Mouse (Mus musculus) heart, postnatal 0 days (tissue): ENCODE measurements around the gene 4931414P19Rik. TPM values are rescaled to one million over a fixed set of nuclear protein-coding genes. Genes with fewer than 3 reads are reported as not detected.
A peak's percentile ranks its signal among the peaks of the same experiment; 100 is the strongest.

ENCODE experiments used
- ATAC-seq: fragments of 200-750 bp; cut with Nextera tagmentation; 2 replicates; pipeline ENCODE4 v1.8.0; 2017; ENCODE audit warnings: low read depth, moderate number of reproducible peaks, moderate library complexity; ENCODE audit not compliant: insufficient read depth
- DNase-seq: peaks from one replicate; pipeline ENCODE4 v3.0.0-alpha.2; 2016; ENCODE audit warnings: low spot score
- H3K27ac ChIP-seq: fragments of 300-500 bp; sonication (generic); 2 replicates; pipeline ENCODE4 v1.5.1; 2014; ENCODE audit warnings: low read depth, mild to moderate bottlenecking
- H3K27me3 ChIP-seq: fragments of 300-500 bp; sonication (generic); 2 replicates; pipeline ENCODE4 v1.6.1; 2014; ENCODE audit warnings: low read length, mixed read lengths; ENCODE audit not compliant: control insufficient read depth, insufficient read depth
- H3K36me3 ChIP-seq: fragments of 300-500 bp; sonication (generic); replicated peaks from 2 replicates; pipeline ENCODE4 v1.6.1; 2014; ENCODE audit warnings: low read length, mixed read lengths; ENCODE audit not compliant: control insufficient read depth, insufficient read depth
- H3K4me1 ChIP-seq: fragments of 300-500 bp; sonication (generic); 2 replicates; pipeline ENCODE4 v1.6.1; 2014; ENCODE audit warnings: antibody characterized with exemption; ENCODE audit not compliant: control insufficient read depth, insufficient read depth
- H3K4me2 ChIP-seq: fragments of 300-500 bp; sonication (generic); 2 replicates; pipeline ENCODE4 v1.6.1; 2014; ENCODE audit warnings: low read depth, mild to moderate bottlenecking, low read length, moderate library complexity
- H3K4me3 ChIP-seq: fragments of 300-500 bp; sonication (generic); 2 replicates; pipeline ENCODE4 v1.5.1; 2014; ENCODE audit warnings: low read depth, low read length
- H3K9ac ChIP-seq: fragments of 300-500 bp; sonication (generic); replicated peaks from 2 replicates; pipeline ENCODE4 v1.6.1; 2014; ENCODE audit warnings: low read depth, low read length, mixed read lengths
- H3K9me3 ChIP-seq: fragments of 300-500 bp; sonication (generic); replicated peaks from 2 replicates; pipeline ENCODE4 v1.6.1; 2016; ENCODE audit warnings: low read length; ENCODE audit not compliant: control insufficient read depth
- CTCF ChIP-seq: IDR thresholded peaks from 2 replicates; pipeline ENCODE4 v1.5.1; 2016; ENCODE audit warnings: antibody characterized with exemption, control low read depth, low read depth
- EP300 ChIP-seq: IDR thresholded peaks from 2 replicates; pipeline ENCODE4 v1.6.1; 2016; ENCODE audit warnings: antibody characterized with exemption, low read depth
- WGBS: fragments of 180-500 bp; shearing (Covaris S2); extraction: QIAGEN DNeasy Blood & Tissue Kit; methylation state at CpG from one replicate; pipeline ENCODE4 v1.1.7; 2014; 5-methylcytosine and 5-hydroxymethylcytosine counted together
- polyA plus RNA-seq: library from polyadenylated mRNA; unstranded; fragments of >200 nt; fragmentation: Nextera tagmentation; extraction: Ambion mirVana; gene quantifications from 2 replicates; pipeline ENCODE4 v1.2.1, GENCODE M21; 2015
- total RNA-seq: library from RNA; depleted of rRNA; stranded (reverse); fragments of >200 nt; gene quantifications from 2 replicates; pipeline ENCODE4 v1.2.3, GENCODE M21; 2014; ENCODE audit warnings: low replicate concordance

The 4931414P19Rik gene
- total and polyA plus RNA-seq, 2 experiments from 2014 or later = 4.0 to 12.4 TPM

DNA sequence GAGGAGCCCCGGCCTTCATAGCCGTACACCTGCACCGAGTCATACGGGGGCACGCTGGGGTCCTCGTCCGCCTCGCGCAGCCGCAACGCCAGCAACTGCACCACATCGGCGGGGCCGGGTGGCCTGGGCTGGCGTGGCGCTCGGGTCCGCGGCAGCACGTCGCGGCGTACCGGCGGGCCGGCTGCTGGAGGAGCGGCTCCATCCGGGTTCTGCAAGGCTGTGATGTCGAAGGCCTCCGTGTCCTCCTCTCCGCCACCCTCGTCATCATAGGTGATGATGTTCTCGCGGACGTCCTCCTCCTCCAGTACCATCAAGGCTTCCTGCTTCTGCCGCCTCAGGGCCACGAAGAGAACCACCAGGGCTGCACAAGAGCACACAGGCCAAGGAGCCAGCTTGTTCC lies 26.5 kb upstream of the 4931414P19Rik start:
- Histone ChIP-seq H3K9ac (no peak overlapping the region), H3K27me3 (no peaks in the 10 kb centered on the region), H3K36me3 (peaks cover 8% of the 10 kb centered on the region; the same call in 1 of the 2 replicates), H3K4me3 (no peak overlapping the region), H3K27ac (no peak overlapping the region), H3K4me1 (no peaks in the 10 kb centered on the region), H3K4me2 (no peak overlapping the region), H3K9me3 (no peaks in the 10 kb centered on the region)
- 88% methylated on average over 37 of the region's 37 CpGs for WGBS
- DNase-seq (no peak), ATAC-seq (no peak)
- TF ChIP-seq EP300 (no peak), CTCF (no peak)

DNA sequence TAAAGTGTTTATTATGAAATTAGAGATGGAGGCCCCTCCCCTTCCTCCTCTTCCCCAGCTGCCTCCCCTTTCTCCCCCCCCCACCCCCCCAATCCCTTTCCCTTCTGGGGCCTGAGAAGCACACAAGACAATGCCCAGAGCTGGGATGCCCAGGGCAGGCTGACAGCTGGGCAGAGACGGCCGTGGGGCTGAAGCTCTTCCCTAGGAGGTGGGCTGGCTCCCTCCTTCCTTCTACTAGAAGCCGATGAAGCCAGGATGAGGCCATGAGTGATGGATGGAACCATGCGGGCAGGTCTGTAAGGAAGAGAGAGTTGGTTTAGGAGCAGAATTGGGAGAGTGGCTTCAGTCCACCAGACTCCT lies 25.4 kb upstream of the 4931414P19Rik start:
- WGBS = 78% methylated on average over 4 of the region's 4 CpGs
- no peak overlapping the region for H3K4me2 ChIP-seq
- no peaks in the 10 kb centered on the region for H3K4me1 ChIP-seq
- DNase-seq (no peak), ATAC-seq (no peak)
- H3K27ac ChIP-seq = no peak overlapping the region
- no peak overlapping the region for H3K4me3 ChIP-seq
- no peak for TF ChIP-seq CTCF
- no peak for TF ChIP-seq EP300
- peaks cover 8% of the 10 kb centered on the region; the same call in 1 of the 2 replicates for H3K36me3 ChIP-seq
- no peaks in the 10 kb centered on the region for H3K9me3 ChIP-seq
- no peak overlapping the region for H3K9ac ChIP-seq
- no peaks in the 10 kb centered on the region for H3K27me3 ChIP-seq

- no peak for ATAC-seq
- no peak overlapping the region for H3K4me3 ChIP-seq
- H3K27me3 ChIP-seq = no peaks in the 10 kb centered on the region
- no peak for TF ChIP-seq EP300
- TF ChIP-seq CTCF = no peak
- H3K4me2 ChIP-seq = no peak overlapping the region
- WGBS = 75% methylated on average over 11 of the region's 11 CpGs
- H3K9ac ChIP-seq = no peak overlapping the region
- H3K4me1 ChIP-seq = no peaks in the 10 kb centered on the region
- H3K9me3 ChIP-seq = no peaks in the 10 kb centered on the region
- no peak for DNase-seq
- no peak overlapping the region for H3K27ac ChIP-seq
- peaks cover 8% of the 10 kb centered on the region; the same call in 1 of the 2 replicates for H3K36me3 ChIP-seq
Observed at GRCm38 (mm10) chr14:54630583-54631239, 24.9 kb upstream of the 4931414P19Rik start.

DNA sequence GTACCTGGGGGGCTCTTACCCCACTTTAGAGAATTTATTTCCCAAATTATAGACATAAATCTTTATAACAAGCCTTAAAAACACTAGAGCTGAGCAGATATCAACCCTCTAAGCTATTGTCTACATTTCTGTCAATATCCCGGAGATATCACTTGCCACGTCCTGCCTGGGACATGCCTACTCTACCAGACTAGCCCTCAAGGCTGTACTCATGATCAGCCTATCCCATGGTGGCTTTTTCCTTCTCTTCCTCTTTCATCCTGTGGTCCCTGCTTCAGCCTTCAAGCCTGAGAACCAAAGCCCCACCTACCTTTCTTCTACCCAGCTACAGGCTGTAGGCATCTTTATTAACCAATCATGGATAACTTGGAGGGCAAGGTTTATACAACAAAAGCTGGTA lies 24.0 kb upstream of the 4931414P19Rik start:
- no peak for ATAC-seq

GRCm38 (mm10) chr14:54628103-54628502 lies 22.3 kb upstream of the 4931414P19Rik start:
- no peak for TF ChIP-seq CTCF
- TF ChIP-seq EP300 = no peak
- Histone ChIP-seq H3K36me3 (peaks cover 4% of the 10 kb centered on the region; the same call in 1 of the 2 replicates), H3K27me3 (no peaks in the 10 kb centered on the region), H3K9me3 (no peaks in the 10 kb centered on the region), H3K9ac (no peak overlapping the region), H3K4me1 (no peaks in the 10 kb centered on the region), H3K4me3 (no peak overlapping the region), H3K27ac (no peak overlapping the region), H3K4me2 (no peak overlapping the region)
- WGBS = 60% methylated on average over 5 of the region's 5 CpGs
- DNase-seq = no peak
- ATAC-seq = no peak

More for the DNA sequence above, 24.0 kb upstream of the 4931414P19Rik start:
- Histone ChIP-seq H3K4me1 (no peaks in the 10 kb centered on the region), H3K9me3 (no peaks in the 10 kb centered on the region), H3K36me3 (peaks cover 8% of the 10 kb centered on the region; the same call in 1 of the 2 replicates), H3K4me3 (no peak overlapping the region), H3K27ac (no peak overlapping the region), H3K4me2 (no peak overlapping the region), H3K27me3 (no peaks in the 10 kb centered on the region), H3K9ac (no peak overlapping the region)
- TF ChIP-seq EP300 (no peak), CTCF (no peak)
- peak; percentile 1 for DNase-seq
- WGBS = 74% methylated on average over 2 of the region's 2 CpGs

DNA sequence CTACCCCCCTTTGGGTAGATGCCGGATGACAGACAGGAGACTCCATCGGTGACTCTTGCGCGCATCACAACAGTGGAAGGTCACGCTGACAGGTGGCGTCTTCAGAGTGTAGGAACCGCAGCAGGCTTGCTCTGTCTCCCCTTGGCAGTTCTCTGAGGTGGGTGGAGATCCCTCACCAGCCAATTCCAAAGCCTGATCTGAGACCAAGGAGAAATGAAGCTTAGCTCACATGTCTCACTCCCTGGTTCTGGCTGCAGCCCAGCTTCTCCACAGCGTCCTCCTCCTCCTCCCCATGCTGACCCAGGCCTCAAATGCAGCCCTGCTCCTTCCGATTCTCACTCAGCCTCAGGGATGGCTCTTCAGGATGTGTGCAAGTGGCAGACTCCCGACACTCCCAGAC lies 19.2 kb upstream of the 4931414P19Rik start:
- TF ChIP-seq EP300 = no peak
- TF ChIP-seq CTCF = no peak
- H3K9me3 ChIP-seq = no peaks in the 10 kb centered on the region
- no peak overlapping the region for H3K4me2 ChIP-seq
- WGBS = 71% methylated on average over 10 of the region's 10 CpGs
- peak; percentile 1 for DNase-seq
- H3K27ac ChIP-seq = no peak overlapping the region
- H3K4me1 ChIP-seq = no peaks in the 10 kb centered on the region
- H3K36me3 ChIP-seq = no peaks in the 10 kb centered on the region
- no peak overlapping the region for H3K9ac ChIP-seq
- no peaks in the 10 kb centered on the region for H3K27me3 ChIP-seq
- no peak for ATAC-seq
- H3K4me3 ChIP-seq = no peak overlapping the region
